In genomic region chr3:154174031-154174430, GRCm38 (mm10) we compare ENCODE assay signal across 17 mouse cellular contexts.
"Had no signal": no experiment of that assay in that cellular context is flagged by ENCODE, and none has a peak within 500 bp of the region (broad histone marks: within the 10 kb centered on the region; RNA-seq: fewer than 3 reads in every experiment).

No protein-coding gene starts in this region.

- H3K27me3 ChIP-seq: midbrain, embryonic 13.5 days; neural tube, embryonic 13.5 days; neural tube, embryonic 15.5 days had no signal

- ATAC-seq: midbrain, embryonic 13.5 days had no signal

- H3K4me2 ChIP-seq: lung, embryonic 14.5 days; midbrain, embryonic 13.5 days; neural tube, embryonic 13.5 days; neural tube, embryonic 15.5 days had no signal

- H3K4me3 ChIP-seq: midbrain, embryonic 10.5 days; midbrain, embryonic 13.5 days; myocyte; neural tube, embryonic 13.5 days; neural tube, embryonic 15.5 days had no signal

- H3K27ac ChIP-seq: liver, embryonic 14.5 days; midbrain, embryonic 13.5 days; neural tube, embryonic 13.5 days; neural tube, embryonic 15.5 days had no signal

- H3K9me3 ChIP-seq: midbrain, embryonic 10.5 days; midbrain, embryonic 13.5 days; neural tube, embryonic 13.5 days; neural tube, embryonic 15.5 days had no signal

- H3K36me3 ChIP-seq: midbrain, embryonic 10.5 days; midbrain, embryonic 13.5 days; neural tube, embryonic 13.5 days; neural tube, embryonic 15.5 days had no signal

- H3K9ac ChIP-seq: liver, embryonic 14.5 days; lung, embryonic 14.5 days; midbrain, embryonic 13.5 days; neural tube, embryonic 13.5 days; neural tube, embryonic 15.5 days had no signal

- DNase-seq: lung, adult 18-20 months; lung, embryonic 14.5 days; lung, postnatal 10 days; lung, postnatal 4 days; right cerebral cortex, adult 18-20 months; right cerebral cortex, postnatal 25 days; right cerebral cortex, postnatal 4 days; spleen, adult 18-20 months; thymus, adult 18-20 months; thymus, postnatal 14 days; thymus, postnatal 36 days had no signal
